Mouse (Mus musculus): ENCODE measurements around the gene Fgf3.

- TF ChIP-seq UBTF (IDR thresholded peaks at IDR 0.05; ENCODE audit: low read depth, low read length): no peak
- no peak for TF ChIP-seq MAX (IDR thresholded peaks at IDR 0.05; ENCODE audit: low read length)
- no peak for TF ChIP-seq CTCF (conservative IDR thresholded peaks at IDR 0.05 in 1 of 2, IDR thresholded peaks at IDR 0.05 in 1 of 2; ENCODE audit: low read depth in 2 of 2, low read length in 2 of 2)
- TF ChIP-seq ZKSCAN1 (IDR thresholded peaks at IDR 0.05; ENCODE audit: borderline replicate concordance, low read depth, low read length): no peak
- TF ChIP-seq EP300 (IDR thresholded peaks at IDR 0.05; ENCODE audit: low read length): no peak
- TF ChIP-seq USF2 (conservative IDR thresholded peaks at IDR 0.05; ENCODE audit: low read depth, low read length): no peak
- TF ChIP-seq SIN3A (IDR thresholded peaks at IDR 0.05; ENCODE audit: low read length): no peak
- TF ChIP-seq POLR2A (IDR thresholded peaks at IDR 0.05; ENCODE audit: low read depth, low read length): no peak
- TF ChIP-seq NRF1 (IDR thresholded peaks at IDR 0.05; ENCODE audit: low read depth, low read length): no peak
- no peak for TF ChIP-seq USF1 (IDR thresholded peaks at IDR 0.05; ENCODE audit: low read depth, low read length)
- no peak for TF ChIP-seq MEF2A (IDR thresholded peaks at IDR 0.05; ENCODE audit: borderline replicate concordance, low read depth, low read length)
- TF ChIP-seq ETS1 (conservative IDR thresholded peaks at IDR 0.05; ENCODE audit: low read depth, low read length): no peak
Measured at GRCm38 (mm10) chr7:144847067-144847466, 9.2 kb downstream of the Fgf3 start, which contains the start of gene Fgf4.
